Mouse (Mus musculus): ENCODE results near the gene Ifnl2. TPM values are rescaled to one million over a fixed set of nuclear protein-coding genes. Genes with fewer than 3 reads are reported as not detected.

Gene Ifnl2
- polyA plus RNA-seq (2012; rRNA removed) = not detected in 2 replicates

GRCm38 (mm10) chr7:28510405-28510974, at the start of gene Ifnl2:
Gene Ifnl2, minus strand, starts transcription at chr7:28510455.

GRCm38 (mm10) chr7:28547154-28547553, 36.9 kb upstream of the Ifnl2 start, which contains the start of gene Nccrp1:
Gene Nccrp1, minus strand, starts transcription at chr7:28547254.

GRCm38 (mm10) chr7:28540526-28540925, 30.3 kb upstream of the Ifnl2 start, which contains the start of gene Sycn:
Gene Sycn, plus strand, starts transcription at chr7:28540885.

GRCm38 (mm10) chr7:28522536-28522935, 12.3 kb upstream of the Ifnl2 start, which contains the start of gene Ifnl3:
Gene Ifnl3, plus strand, starts transcription at chr7:28522836.

Other genes with a start within 250 kb of the Ifnl2 start
- gene Eid2, start 242.6 kb downstream of the Ifnl2 start, polyA plus RNA-seq (2012; rRNA removed) = 2.4 and 2.5 TPM in 2 replicates
- gene Eid2b, start 232.7 kb downstream of the Ifnl2 start, polyA plus RNA-seq (2012; rRNA removed) = 2.0 TPM in 2 replicates
- gene Selenov, start 219.3 kb downstream of the Ifnl2 start, polyA plus RNA-seq (2012; rRNA removed) = 0.02 TPM in 1 of 2 replicates, not detected in the other
- 0.04 TPM in 1 of 2 replicates, not detected in the other for gene Dll3, start 208.2 kb downstream of the Ifnl2 start, polyA plus RNA-seq (2012; rRNA removed)
- 35.4 TPM in 2 replicates for gene Timm50, start 198.4 kb downstream of the Ifnl2 start, polyA plus RNA-seq (2012; rRNA removed)
- gene Supt5, start 171.7 kb downstream of the Ifnl2 start, polyA plus RNA-seq (2012; rRNA removed) = 27.7 and 31.0 TPM in 2 replicates
- 978 and 1,228 TPM in 2 replicates for gene Rps16, start 159.8 kb downstream of the Ifnl2 start, polyA plus RNA-seq (2012; rRNA removed)
- gene Plekhg2, start 137.9 kb downstream of the Ifnl2 start, polyA plus RNA-seq (2012; rRNA removed) = 2.9 and 3.2 TPM in 2 replicates
- gene Zfp36, start 130.2 kb downstream of the Ifnl2 start, polyA plus RNA-seq (2012; rRNA removed) = 15.1 and 24.5 TPM in 2 replicates
- gene Med29, start 117.7 kb downstream of the Ifnl2 start, polyA plus RNA-seq (2012; rRNA removed) = 20.6 and 21.0 TPM in 2 replicates
- 29.5 and 30.8 TPM in 2 replicates for gene Paf1, start 117.5 kb downstream of the Ifnl2 start, polyA plus RNA-seq (2012; rRNA removed)
- 54.9 and 55.1 TPM in 2 replicates for gene Gmfg, start 73.0 kb downstream of the Ifnl2 start, polyA plus RNA-seq (2012; rRNA removed)
- 0.32 and 0.42 TPM in 2 replicates for gene Lrfn1, start 58.5 kb downstream of the Ifnl2 start, polyA plus RNA-seq (2012; rRNA removed)
- gene Ifnl3, start 12.4 kb upstream of the Ifnl2 start, polyA plus RNA-seq (2012; rRNA removed) = not detected in 2 replicates
- 0.46 and 2.9 TPM in 2 replicates for gene Sycn, start 30.4 kb upstream of the Ifnl2 start, polyA plus RNA-seq (2012; rRNA removed)
- 0.04 and 0.07 TPM in 2 replicates for gene Nccrp1, start 36.8 kb upstream of the Ifnl2 start, polyA plus RNA-seq (2012; rRNA removed)
- 8.5 and 12.5 TPM in 2 replicates for gene Samd4b, start 87.7 kb upstream of the Ifnl2 start, polyA plus RNA-seq (2012; rRNA removed)
- 7.5 and 9.7 TPM in 2 replicates for gene Pak4, start 87.7 kb upstream of the Ifnl2 start, polyA plus RNA-seq (2012; rRNA removed)
- not detected in 2 replicates for gene Acp7, start 120.9 kb upstream of the Ifnl2 start, polyA plus RNA-seq (2012; rRNA removed)
- 0.81 and 0.97 TPM in 2 replicates for gene Fbxo27, start 182.4 kb upstream of the Ifnl2 start, polyA plus RNA-seq (2012; rRNA removed)
- gene Fbxo17, start 206.3 kb upstream of the Ifnl2 start, polyA plus RNA-seq (2012; rRNA removed) = 1.3 and 1.4 TPM in 2 replicates
- gene Mrps12, start 231.4 kb upstream of the Ifnl2 start, polyA plus RNA-seq (2012; rRNA removed) = 51.8 and 57.9 TPM in 2 replicates
- gene Sars2, start 231.5 kb upstream of the Ifnl2 start, polyA plus RNA-seq (2012; rRNA removed) = 8.3 and 8.6 TPM in 2 replicates
- gene Ccer2, start 245.7 kb upstream of the Ifnl2 start, polyA plus RNA-seq (2012; rRNA removed) = not detected in 2 replicates

Measured in liver, embryonic 18 days (tissue).